Mouse (Mus musculus): ENCODE measurements around the gene Gm38394. TPM values are rescaled to one million over a fixed set of nuclear protein-coding genes. Genes with fewer than 3 reads are reported as not detected.

Gm38394 gene
- 0.20 and 0.23 TPM in 2 replicates for polyA plus RNA-seq (2021; fragmentation: Nextera tagmentation)
- long read RNA-seq, experiment 1, partial matches to known transcripts, result 8 of 8 reads
- long read RNA-seq, experiment 1, other reads (novel, unspliced or antisense), result 0 of 8 reads
- long read RNA-seq, experiment 2, partial matches to known transcripts, result 0 of 1 reads
- long read RNA-seq, experiment 2, other reads (novel, unspliced or antisense), result 1 of 1 reads

GRCm38 (mm10) chr1:133661203-133661933 is at the start of gene Gm38394:
Gene Gm38394 (minus strand): TSS chr1:133661318.

DNA sequence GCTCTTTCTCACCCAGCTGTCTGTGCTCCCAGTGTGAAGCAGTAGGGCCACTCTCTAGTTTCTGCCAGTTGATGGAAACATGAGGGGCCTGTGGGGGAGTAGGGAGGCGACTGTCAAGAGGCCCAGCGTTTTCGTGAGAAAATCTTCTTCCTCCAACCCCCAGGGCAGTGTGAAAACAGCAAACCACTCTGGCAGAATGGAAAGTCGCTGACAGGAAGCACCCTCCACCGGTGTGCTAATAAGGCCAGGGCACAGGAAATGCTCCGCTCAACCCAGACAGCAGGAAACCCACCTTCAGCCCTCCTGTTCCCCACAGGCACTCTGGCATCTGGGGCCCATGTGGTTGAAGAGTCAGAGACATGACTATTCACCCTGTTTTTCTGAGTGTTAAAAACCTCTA is 28.8 kb upstream of the Gm38394 start, which contains the start of gene Lax1:
Lax1 (minus strand) TSS at position 212 of the 400 bp plus-strand sequence.

DNA sequence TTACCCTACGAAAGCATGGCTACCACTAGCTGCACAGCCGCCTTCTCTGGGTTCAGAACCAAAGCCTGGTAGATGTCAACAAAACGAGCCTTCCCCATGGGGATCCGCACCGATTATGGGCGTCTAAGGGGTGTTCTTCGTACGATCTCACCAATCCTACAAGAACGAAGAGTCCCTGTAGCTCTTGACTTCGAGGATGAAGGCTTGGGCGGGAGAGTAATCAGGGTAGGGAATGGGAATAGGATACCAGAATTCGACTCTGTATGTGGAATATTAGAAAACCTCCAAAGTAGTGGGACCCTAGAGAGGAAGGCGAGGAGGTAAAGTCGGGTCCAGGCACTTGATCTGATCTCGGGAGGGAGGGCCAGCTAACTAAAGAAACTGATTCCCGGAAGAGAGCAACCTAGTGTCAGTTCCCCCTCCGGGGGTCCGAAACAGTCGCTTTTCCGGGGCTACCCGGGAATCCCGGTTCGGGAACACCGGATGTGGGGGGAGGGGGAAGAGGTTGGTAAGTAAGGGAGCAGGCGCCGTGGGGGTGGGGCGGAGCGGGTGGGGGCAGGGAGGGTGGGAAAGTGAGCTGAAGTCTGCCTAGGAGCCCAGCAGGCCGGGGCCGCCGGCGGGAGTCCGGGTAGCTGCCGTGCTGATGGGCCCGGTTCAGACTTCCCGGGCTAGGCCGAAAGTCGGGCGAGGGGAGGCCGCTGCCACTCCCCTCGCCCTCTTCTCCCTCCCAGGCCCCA is 484 bp downstream of the Gm38394 start, which contains the start of gene Zbed6:
Zbed6 (minus strand) TSS at position 420 of the 737 bp plus-strand sequence.

GRCm38 (mm10) chr1:133609771-133610502 is 51.2 kb downstream of the Gm38394 start, which contains the start of gene Snrpe:
Gene Snrpe (minus strand): TSS chr1:133610291.

Other genes with a start within 250 kb of the Gm38394 start
- gene Sox13, start 236.9 kb downstream of the Gm38394 start, polyA plus RNA-seq (2021; fragmentation: Nextera tagmentation), result 1.5 and 1.8 TPM in 2 replicates
- gene Snrpe, start 51.0 kb downstream of the Gm38394 start, polyA plus RNA-seq (2021; fragmentation: Nextera tagmentation), result 337 and 355 TPM in 2 replicates
- gene Zbed6, start 433 bp downstream of the Gm38394 start, polyA plus RNA-seq (2021; fragmentation: Nextera tagmentation), result 0.28 and 0.39 TPM in 2 replicates
- not detected in 2 replicates for gene Lax1, start 28.8 kb upstream of the Gm38394 start, polyA plus RNA-seq (2021; fragmentation: Nextera tagmentation)
- 10.7 TPM in 2 replicates for gene Atp2b4, start 139.7 kb upstream of the Gm38394 start, polyA plus RNA-seq (2021; fragmentation: Nextera tagmentation)
- 1.4 and 1.8 TPM in 2 replicates for gene Optc, start 246.7 kb upstream of the Gm38394 start, polyA plus RNA-seq (2021; fragmentation: Nextera tagmentation)

Data from layer of hippocampus, adult 6 months (tissue).